Comparison of ENCODE assay signal across 8 mouse cellular contexts in genomic region chr7:100495042-100495441, GRCm38 (mm10). TPM values are rescaled to one million over a fixed set of nuclear protein-coding genes. Genes with fewer than 3 reads are reported as not detected.
A peak's percentile ranks its signal among the peaks of the same experiment; 100 is the strongest.
DNase-seq lines count a peak whose midpoint lies in the region; ATAC-seq and TF ChIP-seq lines count a peak whose summit lies in the region.

No protein-coding gene starts in this region.

- no peaks in the 10 kb centered on the region; the same call in 1 of the 2 replicates for H3K4me1 ChIP-seq in kidney, adult 2 months (ENCODE audit: control insufficient read depth, insufficient read depth, low read length)
- peaks cover 44% of the 10 kb centered on the region for H3K4me1 ChIP-seq in embryonic facial prominence, embryonic 12.5 days
- H3K4me1 ChIP-seq in hindbrain, embryonic 16.5 days (ENCODE audit: control insufficient read depth, insufficient read depth, low read depth, low read length), result peaks cover 26% of the 10 kb centered on the region
- H3K4me1 ChIP-seq in midbrain, embryonic 14.5 days (ENCODE audit: control insufficient read depth, insufficient read depth, low read length), result peaks cover 17% of the 10 kb centered on the region

- H3K9me3 ChIP-seq in embryonic facial prominence, embryonic 12.5 days, result no peaks in the 10 kb centered on the region
- H3K9me3 ChIP-seq in hindbrain, embryonic 16.5 days (ENCODE audit: control insufficient read depth, low read length), result no peaks in the 10 kb centered on the region
- H3K9me3 ChIP-seq in midbrain, embryonic 14.5 days (ENCODE audit: control insufficient read depth, low read length), result no peaks in the 10 kb centered on the region

- peak overlapping the region; percentile 95 for H3K4me2 ChIP-seq in embryonic facial prominence, embryonic 12.5 days (replicated peaks)
- peak overlapping the region; percentile 80 for H3K4me2 ChIP-seq in hindbrain, embryonic 16.5 days (ENCODE audit: low read length)
- H3K4me2 ChIP-seq in midbrain, embryonic 14.5 days (ENCODE audit: low read length), result peak overlapping the region; percentile 23

- H3K27ac ChIP-seq in kidney, adult 2 months (ENCODE audit: insufficient read depth, low read depth, low read length), result peak overlapping the region; percentile 58
- H3K27ac ChIP-seq in embryonic facial prominence, embryonic 12.5 days, result peak overlapping the region; percentile 86
- peak overlapping the region; percentile 78 for H3K27ac ChIP-seq in hindbrain, embryonic 16.5 days (ENCODE audit: low read depth, low read length)
- H3K27ac ChIP-seq in midbrain, embryonic 14.5 days (replicated peaks; ENCODE audit: low read depth, low read length), result peak overlapping the region; percentile 72

- no peaks in the 10 kb centered on the region for H3K36me3 ChIP-seq in kidney, adult 2 months (ENCODE audit: control insufficient read depth, insufficient read depth, low read length)
- peaks cover 30% of the 10 kb centered on the region for H3K36me3 ChIP-seq in embryonic facial prominence, embryonic 12.5 days
- H3K36me3 ChIP-seq in hindbrain, embryonic 16.5 days (ENCODE audit: control insufficient read depth, insufficient read depth, low read length), result no peaks in the 10 kb centered on the region
- H3K36me3 ChIP-seq in midbrain, embryonic 14.5 days (ENCODE audit: control insufficient read depth, insufficient read depth, low read length), result no peaks in the 10 kb centered on the region

- no peaks in the 10 kb centered on the region for H3K27me3 ChIP-seq in kidney, adult 2 months (replicated peaks; ENCODE audit: control insufficient read depth, insufficient read depth, low read length)
- 0 out of 2 replicates have a peak, but pooled peaks cover 9% of the 10 kb centered on the region for H3K27me3 ChIP-seq in embryonic facial prominence, embryonic 12.5 days
- no peaks in the 10 kb centered on the region for H3K27me3 ChIP-seq in hindbrain, embryonic 16.5 days (replicated peaks; ENCODE audit: control insufficient read depth, insufficient read depth, low read length)
- H3K27me3 ChIP-seq in midbrain, embryonic 14.5 days (ENCODE audit: control insufficient read depth, insufficient read depth, low read length), result no peaks in the 10 kb centered on the region; the same call in 1 of the 2 replicates

- no peak for ATAC-seq in embryonic facial prominence, embryonic 12.5 days (ENCODE audit: insufficient number of reproducible peaks, insufficient read depth, low FRiP score, low TSS enrichment)
- no peak for ATAC-seq in hindbrain, embryonic 16.5 days
- no peak for ATAC-seq in midbrain, embryonic 14.5 days (ENCODE audit: low FRiP score, low TSS enrichment)

- TF ChIP-seq CTCF in kidney, adult 2 months (conservative IDR thresholded peaks at IDR 0.05; ENCODE audit: insufficient read depth, insufficient read length, low read depth, low read length), result no peak

- DNase-seq in kidney, adult 2 months, result peak; percentile 47
- DNase-seq in kidney, postnatal 14 days, result no peak
- DNase-seq in midbrain, embryonic 14.5 days, result peak; percentile 14
- no peak for DNase-seq in frontal cortex, postnatal 14 days (ENCODE audit: low spot score in 2 of 2)
- DNase-seq in adrenal gland, adult 8-10 months, result no peak
- no peak for DNase-seq in layer of hippocampus, postnatal 14 days (ENCODE audit: low spot score in 2 of 2)

- no peak overlapping the region for H3K9ac ChIP-seq in embryonic facial prominence, embryonic 12.5 days
- no peak overlapping the region for H3K9ac ChIP-seq in hindbrain, embryonic 16.5 days (ENCODE audit: low read depth, low read length)
- H3K9ac ChIP-seq in midbrain, embryonic 14.5 days (replicated peaks; ENCODE audit: low read length), result no peak overlapping the region

- H3K4me3 ChIP-seq in kidney, adult 2 months (ENCODE audit: insufficient read depth, low read depth, low read length), result peak overlapping the region; percentile 29
- H3K4me3 ChIP-seq in embryonic facial prominence, embryonic 12.5 days, result peak overlapping the region; percentile 22
- H3K4me3 ChIP-seq in hindbrain, embryonic 16.5 days (ENCODE audit: low read length), result no peak overlapping the region
- no peak overlapping the region for H3K4me3 ChIP-seq in midbrain, embryonic 14.5 days (replicated peaks; ENCODE audit: low read depth, low read length)

- TF ChIP-seq POLR2A in kidney, adult 2 months (IDR thresholded peaks at IDR 0.05; ENCODE audit: low read depth, low read length), result no peak

- WGBS in kidney, adult 2 months, result 34% methylated on average over 8 of the region's 8 CpGs
- 18% methylated on average over 8 of the region's 8 CpGs for WGBS in embryonic facial prominence, embryonic 12.5 days
- 54% methylated on average over 8 of the region's 8 CpGs for WGBS in hindbrain, embryonic 16.5 days
- WGBS in midbrain, embryonic 14.5 days, result 35% methylated on average over 8 of the region's 8 CpGs

RNA-seq across cellular contexts. Expression of gene Ucp2, which starts 1.9 kb away (rescaled TPM):
- 153 and 172 TPM in 2 replicates for polyA plus RNA-seq in kidney, adult 2 months (2012; rRNA removed)
- 130 and 164 TPM in 2 replicates for polyA plus RNA-seq in embryonic facial prominence, embryonic 12.5 days (2016; fragmentation: Nextera tagmentation; extraction: Ambion mirVana)
- polyA plus RNA-seq in hindbrain, embryonic 16.5 days (2015; fragmentation: Nextera tagmentation; extraction: Ambion mirVana), result 85.7 and 88.9 TPM in 2 replicates
- 47.0 and 55.6 TPM in 2 replicates for polyA plus RNA-seq in midbrain, embryonic 14.5 days (2014; fragmentation: Nextera tagmentation; extraction: Ambion mirVana)
- total RNA-seq in adrenal gland, adult 8-10 months (2022), result 100 to 1,000 TPM; 212 to 320 (median 270) TPM
- total RNA-seq in layer of hippocampus, postnatal 14 days (2021), result 10 to 100 TPM; 75.7 to 85.9 TPM

RNA-seq across cellular contexts. Expression of gene Dnajb13, which starts 19.7 kb away (rescaled TPM):
- polyA plus RNA-seq in kidney, adult 2 months (2012; rRNA removed), result 0.36 and 0.58 TPM in 2 replicates
- 0.14 and 0.19 TPM in 2 replicates for polyA plus RNA-seq in embryonic facial prominence, embryonic 12.5 days (2016; fragmentation: Nextera tagmentation; extraction: Ambion mirVana)
- polyA plus RNA-seq in hindbrain, embryonic 16.5 days (2015; fragmentation: Nextera tagmentation; extraction: Ambion mirVana), result 6.8 and 8.6 TPM in 2 replicates
- polyA plus RNA-seq in midbrain, embryonic 14.5 days (2014; fragmentation: Nextera tagmentation; extraction: Ambion mirVana), result 2.0 and 3.7 TPM in 2 replicates
- under 1 TPM; 0.20 to 0.89 (median 0.42) TPM for total RNA-seq in adrenal gland, adult 8-10 months (2022)
- total RNA-seq in layer of hippocampus, postnatal 14 days (2021), result 1 to 10 TPM in 1 of 2 experiments, under 1 TPM in 1; 0.62 to 1.0 TPM

RNA-seq across cellular contexts. Expression of gene Ucp3, which starts 22.3 kb away (rescaled TPM):
- 4.0 and 5.0 TPM in 2 replicates for polyA plus RNA-seq in kidney, adult 2 months (2012; rRNA removed)
- not detected in 2 replicates for polyA plus RNA-seq in embryonic facial prominence, embryonic 12.5 days (2016; fragmentation: Nextera tagmentation; extraction: Ambion mirVana)
- polyA plus RNA-seq in hindbrain, embryonic 16.5 days (2015; fragmentation: Nextera tagmentation; extraction: Ambion mirVana), result 0.06 and 0.15 TPM in 2 replicates
- polyA plus RNA-seq in midbrain, embryonic 14.5 days (2014; fragmentation: Nextera tagmentation; extraction: Ambion mirVana), result not detected in 2 replicates
- total RNA-seq in adrenal gland, adult 8-10 months (2022), result 10 to 100 TPM in 3 of 4 experiments, 1 to 10 TPM in 1; 6.3 to 17.8 (median 14.7) TPM
- 1 to 10 TPM; 1.3 to 1.6 TPM for total RNA-seq in layer of hippocampus, postnatal 14 days (2021)

RNA-seq across cellular contexts. Expression of gene Coa4, which starts 41.8 kb away (rescaled TPM):
- 12.6 and 16.1 TPM in 2 replicates for polyA plus RNA-seq in kidney, adult 2 months (2012; rRNA removed)
- polyA plus RNA-seq in embryonic facial prominence, embryonic 12.5 days (2016; fragmentation: Nextera tagmentation; extraction: Ambion mirVana), result 14.9 and 15.7 TPM in 2 replicates
- polyA plus RNA-seq in hindbrain, embryonic 16.5 days (2015; fragmentation: Nextera tagmentation; extraction: Ambion mirVana), result 14.1 and 17.3 TPM in 2 replicates
- 16.5 and 16.6 TPM in 2 replicates for polyA plus RNA-seq in midbrain, embryonic 14.5 days (2014; fragmentation: Nextera tagmentation; extraction: Ambion mirVana)
- total RNA-seq in adrenal gland, adult 8-10 months (2022), result 10 to 100 TPM in 3 of 4 experiments, 1 to 10 TPM in 1; 8.1 to 14.5 (median 11.3) TPM
- total RNA-seq in layer of hippocampus, postnatal 14 days (2021), result 10 to 100 TPM in 1 of 2 experiments, 1 to 10 TPM in 1; 7.6 to 10.6 TPM

Comparison
In these comparisons a context has a peak if more than half of its experiments do, and no peak if none do; other contexts are left out.
1. DNase-seq: peak in kidney, adult 2 months (single experiment) and midbrain, embryonic 14.5 days (single experiment); none in kidney, postnatal 14 days (single experiment), frontal cortex, postnatal 14 days (0 of 2), adrenal gland, adult 8-10 months (single experiment) and layer of hippocampus, postnatal 14 days (0 of 2).
2. H3K4me3 ChIP-seq: peak in kidney, adult 2 months (single experiment) and embryonic facial prominence, embryonic 12.5 days (single experiment); none in hindbrain, embryonic 16.5 days (single experiment) and midbrain, embryonic 14.5 days (single experiment).
3. H3K4me2 ChIP-seq: peak in every context shown above with its lines; median percentile 95 in embryonic facial prominence, embryonic 12.5 days; 80 in hindbrain, embryonic 16.5 days; 23 in midbrain, embryonic 14.5 days.
4. Peak in every context shown above with its lines, with median percentiles within 50 percentile points of each other: H3K27ac ChIP-seq.